Mouse (Mus musculus): ENCODE measurements around the gene Ppil1.
"Not testable (repeated sequence)": the region's sequence is repeated elsewhere in the genome, so short reads cannot be mapped to it uniquely, and the experiment has no call there.

Gene Ppil1

GRCm38 (mm10) chr17:29282216-29282952, 18.4 kb upstream of the Ppil1 start:
- ATAC-seq (ENCODE audit: insufficient number of reproducible peaks, low FRiP score, low TSS enrichment): no peak

- ATAC-seq (ENCODE audit: insufficient number of reproducible peaks, low FRiP score, low TSS enrichment): no peak
Observed at GRCm38 (mm10) chr17:29281541-29281940, 17.6 kb upstream of the Ppil1 start.

GRCm38 (mm10) chr17:29280422-29280821, 16.4 kb upstream of the Ppil1 start:
- no peak for ATAC-seq (ENCODE audit: insufficient number of reproducible peaks, low FRiP score, low TSS enrichment)

GRCm38 (mm10) chr17:29273889-29274288, 9.9 kb upstream of the Ppil1 start:
- no peak for ATAC-seq (ENCODE audit: insufficient number of reproducible peaks, low FRiP score, low TSS enrichment)

- no peak for ATAC-seq (ENCODE audit: insufficient number of reproducible peaks, low FRiP score, low TSS enrichment)
Observed at GRCm38 (mm10) chr17:29273156-29273555, 9.2 kb upstream of the Ppil1 start.

GRCm38 (mm10) chr17:29270148-29270698, 6.2 kb upstream of the Ppil1 start:
- ATAC-seq (ENCODE audit: insufficient number of reproducible peaks, low FRiP score, low TSS enrichment): no peak

- no peak for ATAC-seq (ENCODE audit: insufficient number of reproducible peaks, low FRiP score, low TSS enrichment)
Observed at GRCm38 (mm10) chr17:29269349-29269706, 5.3 kb upstream of the Ppil1 start.

- peak; percentile 88 for ATAC-seq (ENCODE audit: insufficient number of reproducible peaks, low FRiP score, low TSS enrichment)
Observed at GRCm38 (mm10) chr17:29268682-29269348, 4.8 kb upstream of the Ppil1 start, which contains the start of gene BC004004. BC004004 (plus strand) TSS chr17:29268788.

- ATAC-seq (ENCODE audit: insufficient number of reproducible peaks, low FRiP score, low TSS enrichment): no peak
Observed at GRCm38 (mm10) chr17:29267931-29268681, 4.1 kb upstream of the Ppil1 start.

- ATAC-seq (ENCODE audit: insufficient number of reproducible peaks, low FRiP score, low TSS enrichment): not testable (repeated sequence)
Observed at GRCm38 (mm10) chr17:29267040-29267439, 3.1 kb upstream of the Ppil1 start.

GRCm38 (mm10) chr17:29264760-29265159, 774 bp upstream of the Ppil1 start:
- ATAC-seq (ENCODE audit: insufficient number of reproducible peaks, low FRiP score, low TSS enrichment): no peak

- ATAC-seq (ENCODE audit: insufficient number of reproducible peaks, low FRiP score, low TSS enrichment): no peak
Observed at GRCm38 (mm10) chr17:29263417-29263816, 569 bp downstream of the Ppil1 start.

GRCm38 (mm10) chr17:29262259-29262649, 1.7 kb downstream of the Ppil1 start:
- ATAC-seq (ENCODE audit: insufficient number of reproducible peaks, low FRiP score, low TSS enrichment): no peak

GRCm38 (mm10) chr17:29261603-29262258, 2.3 kb downstream of the Ppil1 start:
- no peak for ATAC-seq (ENCODE audit: insufficient number of reproducible peaks, low FRiP score, low TSS enrichment)

- no peak for ATAC-seq (ENCODE audit: insufficient number of reproducible peaks, low FRiP score, low TSS enrichment)
Observed at GRCm38 (mm10) chr17:29260501-29260900, 3.5 kb downstream of the Ppil1 start.

GRCm38 (mm10) chr17:29259489-29259888, 4.5 kb downstream of the Ppil1 start:
- peak; percentile 71; the same call in 1 of the 2 replicates for ATAC-seq (ENCODE audit: insufficient number of reproducible peaks, low FRiP score, low TSS enrichment)

GRCm38 (mm10) chr17:29258921-29259320, 5.1 kb downstream of the Ppil1 start:
- no peak for ATAC-seq (ENCODE audit: insufficient number of reproducible peaks, low FRiP score, low TSS enrichment)

GRCm38 (mm10) chr17:29258025-29258558, 5.9 kb downstream of the Ppil1 start:
- no peak for ATAC-seq (ENCODE audit: insufficient number of reproducible peaks, low FRiP score, low TSS enrichment)

- ATAC-seq (ENCODE audit: insufficient number of reproducible peaks, low FRiP score, low TSS enrichment): no peak
Observed at GRCm38 (mm10) chr17:29257001-29257511, 6.9 kb downstream of the Ppil1 start.

GRCm38 (mm10) chr17:29256507-29256906, 7.5 kb downstream of the Ppil1 start:
- no peak for ATAC-seq (ENCODE audit: insufficient number of reproducible peaks, low FRiP score, low TSS enrichment)

Measured in cerebellum, adult (tissue).